Mouse (Mus musculus): Measurements from ENCODE around the gene Zswim8. TPM values are rescaled to one million over a fixed set of nuclear protein-coding genes. Genes with fewer than 3 reads are reported as not detected.
A peak's percentile ranks its signal among the peaks of the same experiment; 100 is the strongest.

Gene Zswim8
- 100 to 1,000 TPM; 176 to 180 TPM for total RNA-seq (2021)
- long read RNA-seq, experiment 1, full-length matches to known transcripts, result 5 of 46 reads
- long read RNA-seq, experiment 1, partial matches to known transcripts, result 28 of 46 reads
- long read RNA-seq, experiment 1, other reads (novel, unspliced or antisense), result 13 of 46 reads
- long read RNA-seq, experiment 2, full-length matches to known transcripts, result 3 of 38 reads
- long read RNA-seq, experiment 2, partial matches to known transcripts, result 19 of 38 reads
- long read RNA-seq, experiment 2, other reads (novel, unspliced or antisense), result 16 of 38 reads

- intact Hi-C loops (cut with DNase I), result no loop called here
- DNase-seq (ENCODE audit: extremely low spot score in 1 of 2, low spot score in 2 of 2), result peak; percentile 90
Measured at GRCm38 (mm10) chr14:20707201-20708190, at the start of gene Zswim8. TSS of gene Zswim8 (plus strand) at chr14:20707552.

GRCm38 (mm10) chr14:20658326-20658725 lies 49.0 kb upstream of the Zswim8 start:
- H3K4me3 ChIP-seq, result no peak overlapping the region
- H3K27ac ChIP-seq, result no peak overlapping the region
- DNase-seq (ENCODE audit: extremely low spot score in 1 of 2, low spot score in 2 of 2), result peak; percentile 42 to 54
- intact Hi-C loops (cut with DNase I), result loop anchor here (1.0 kb wide), 1 partner anchor 82 kb away; no protein-coding TSS in a partner anchor
- peak; percentile 84 for TF ChIP-seq CTCF (IDR thresholded peaks at IDR 0.05)

More at GRCm38 (mm10) chr14:20707201-20708190, at the start of gene Zswim8:
- peak within 1 kb of the TSS; percentile 98 for H3K27ac ChIP-seq
- peak within 1 kb of the TSS; percentile 74 for H3K4me3 ChIP-seq
- no peak; the same call in 1 of the 2 replicates for TF ChIP-seq CTCF (IDR thresholded peaks at IDR 0.05)

- intact Hi-C loops (cut with DNase I), result loop anchor here (1.0 kb wide), 1 partner anchor 83 kb away; no protein-coding TSS in a partner anchor
- no peak for DNase-seq (ENCODE audit: extremely low spot score in 1 of 2, low spot score in 2 of 2)
- TF ChIP-seq CTCF (IDR thresholded peaks at IDR 0.05), result no peak
- H3K4me3 ChIP-seq, result no peak overlapping the region
- H3K27ac ChIP-seq, result no peak overlapping the region
Measured at GRCm38 (mm10) chr14:20658902-20659301, 48.5 kb upstream of the Zswim8 start.

DNA sequence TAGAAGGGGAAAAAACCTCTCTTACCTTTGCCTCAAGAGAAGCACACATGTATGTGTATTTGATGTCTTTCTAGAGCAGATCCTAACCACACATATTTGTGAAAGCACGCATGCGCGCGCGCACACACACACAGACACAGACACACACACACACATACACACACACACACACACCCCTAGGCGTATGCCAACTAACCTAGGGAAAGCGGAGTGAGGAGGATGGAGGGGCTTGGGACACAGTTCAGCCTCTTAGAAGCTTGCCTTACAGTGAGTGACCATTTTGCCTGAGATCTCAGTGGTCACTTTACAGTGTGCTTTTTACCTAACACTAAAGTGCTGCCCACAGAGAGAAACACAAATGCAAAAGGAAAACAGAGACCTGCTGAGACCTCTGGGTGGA lies 47.7 kb upstream of the Zswim8 start:
- Histone ChIP-seq H3K4me3 (no peak overlapping the region), H3K27ac (no peak overlapping the region)
- intact Hi-C loops (cut with DNase I), result loop anchor here (2.0 kb wide), 1 partner anchor 259 kb away; no protein-coding TSS in a partner anchor
- no peak for DNase-seq (ENCODE audit: extremely low spot score in 1 of 2, low spot score in 2 of 2)
- TF ChIP-seq CTCF (IDR thresholded peaks at IDR 0.05), result no peak

- TF ChIP-seq CTCF (IDR thresholded peaks at IDR 0.05), result peak; percentile 85
- Histone ChIP-seq H3K4me3 (peak overlapping the region; percentile 92), H3K27ac (peak overlapping the region; percentile 94)
- intact Hi-C loops (cut with DNase I), result loop anchor here (2.0 kb wide), 1 partner anchor 260 kb away; no protein-coding TSS in a partner anchor
- peak; percentile 90 to 91 for DNase-seq (ENCODE audit: extremely low spot score in 1 of 2, low spot score in 2 of 2)
Measured at GRCm38 (mm10) chr14:20660827-20661660, 46.3 kb upstream of the Zswim8 start.

GRCm38 (mm10) chr14:20661661-20662331 lies 45.6 kb upstream of the Zswim8 start:
- no peak for DNase-seq (ENCODE audit: extremely low spot score in 1 of 2, low spot score in 2 of 2)
- peak overlapping the region; percentile 92 for H3K4me3 ChIP-seq
- peak overlapping the region; percentile 94 for H3K27ac ChIP-seq
- no peak for TF ChIP-seq CTCF (IDR thresholded peaks at IDR 0.05)
- intact Hi-C loops (cut with DNase I), result loop anchor here (2.0 kb wide), 1 partner anchor 261 kb away; no protein-coding TSS in a partner anchor

- no peak for TF ChIP-seq CTCF (IDR thresholded peaks at IDR 0.05)
- Histone ChIP-seq H3K27ac (no peak overlapping the region), H3K4me3 (no peak overlapping the region)
- intact Hi-C loops (cut with DNase I), result no loop called here
- no peak for DNase-seq (ENCODE audit: extremely low spot score in 1 of 2, low spot score in 2 of 2)
Measured at GRCm38 (mm10) chr14:20662740-20663139, 44.6 kb upstream of the Zswim8 start.

- intact Hi-C loops (cut with DNase I), result no loop called here
- TF ChIP-seq CTCF (IDR thresholded peaks at IDR 0.05), result no peak
- H3K4me3 ChIP-seq, result no peak overlapping the region
- no peak overlapping the region for H3K27ac ChIP-seq
- no peak for DNase-seq (ENCODE audit: extremely low spot score in 1 of 2, low spot score in 2 of 2)
Measured at GRCm38 (mm10) chr14:20663601-20664000, 43.8 kb upstream of the Zswim8 start.

- Histone ChIP-seq H3K4me3 (no peak overlapping the region), H3K27ac (no peak overlapping the region)
- intact Hi-C loops (cut with DNase I), result no loop called here
- TF ChIP-seq CTCF (IDR thresholded peaks at IDR 0.05), result no peak
- DNase-seq (ENCODE audit: extremely low spot score in 1 of 2, low spot score in 2 of 2), result no peak
Measured at GRCm38 (mm10) chr14:20664436-20664835, 42.9 kb upstream of the Zswim8 start.

GRCm38 (mm10) chr14:20667469-20667868 lies 39.9 kb upstream of the Zswim8 start:
- Histone ChIP-seq H3K27ac (no peak overlapping the region), H3K4me3 (no peak overlapping the region)
- no peak for DNase-seq (ENCODE audit: extremely low spot score in 1 of 2, low spot score in 2 of 2)
- intact Hi-C loops (cut with DNase I), result no loop called here
- TF ChIP-seq CTCF (IDR thresholded peaks at IDR 0.05), result no peak

All from left cerebral cortex, adult 2 months (tissue).